Mouse (Mus musculus): ENCODE data around the gene Gm21190.
"Not testable (repeated sequence)": the region's sequence is repeated elsewhere in the genome, so short reads cannot be mapped to it uniquely, and the experiment has no call there.

GRCm38 (mm10) chr5:15482815-15483214, 46.2 kb downstream of the Gm21190 start:
- TF ChIP-seq POLR2A (IDR thresholded peaks at IDR 0.05; ENCODE audit: extremely low read depth, insufficient read depth, low read length); CTCF (IDR thresholded peaks at IDR 0.05; ENCODE audit: low read depth, low read length): not testable (repeated sequence)

Measured in liver, adult 2 months (tissue).